Mouse (Mus musculus) CH12.LX (cell line): ENCODE measurements at regions not wholly inside any gene's neighbourhood (a gene's known extent, or its start where the extent isn't known, plus 50 kb on each side); places are given as distances from the start of the nearest gene placed in this dataset.

Experiments
- DNase-seq: peaks from one replicate; pipeline ENCODE4 v3.0.0-alpha.2; 2013; ENCODE audit errors: extremely low read depth
- H3K27ac ChIP-seq: 2 replicates; pipeline ENCODE4 v1.5.1; 2012; ENCODE audit warnings: low read depth, mild to moderate bottlenecking, control low read depth, moderate library complexity; ENCODE audit not compliant: insufficient read depth
- H3K27me3 ChIP-seq: replicated peaks from 2 replicates; pipeline ENCODE3; 2012; ENCODE audit warnings: inconsistent platforms
- H3K36me3 ChIP-seq, 2 experiments: replicated peaks in 1 of 2; 2 replicates each; pipeline versions ENCODE3 to v1.6.1; 2012; ENCODE audit warnings: inconsistent platforms in 1 of 2, low read length in 1 of 2, mild to moderate bottlenecking in 1 of 2, mixed read lengths in 1 of 2, moderate library complexity in 1 of 2; ENCODE audit not compliant: control insufficient read depth in 1 of 2, insufficient read depth in 1 of 2
- H3K4me1 ChIP-seq, 2 experiments: 2 replicates each; pipeline ENCODE4 v1.6.1; 2012; ENCODE audit warnings: inconsistent platforms in 1 of 2, moderate library complexity in 1 of 2; ENCODE audit not compliant: insufficient read depth in 2 of 2, control insufficient read depth in 1 of 2
- H3K4me2 ChIP-seq: 2 replicates; pipeline ENCODE4 v1.6.1; 2012; ENCODE audit warnings: low read depth, mild to moderate bottlenecking, control low read depth; ENCODE audit not compliant: poor library complexity, insufficient read depth, severe bottlenecking
- H3K4me3 ChIP-seq, 3 experiments: fragments of 150-350 bp in 1 of 3; sonication (generic) in 1 of 3; replicated peaks in 1 of 3; 2 replicates each; pipeline versions ENCODE3 to v1.5.1; 2011 to 2012; ENCODE audit warnings: low read depth in 2 of 3, low read length in 2 of 3, mild to moderate bottlenecking in 2 of 3, moderate library complexity in 2 of 3, control low read depth in 1 of 3, improper control_type of control experiment in 1 of 3, inconsistent platforms in 1 of 3, mixed read lengths in 1 of 3; ENCODE audit not compliant: poor library complexity in 1 of 3
- H3K79me2 ChIP-seq: replicated peaks from 2 replicates; pipeline ENCODE4 v1.6.1; 2012; ENCODE audit warnings: mild to moderate bottlenecking, moderate library complexity; ENCODE audit not compliant: control insufficient read depth, poor library complexity, insufficient read depth, severe bottlenecking; ENCODE audit errors: extremely low read depth
- H3K9ac ChIP-seq: 2 replicates; pipeline ENCODE4 v1.6.1; 2012; ENCODE audit warnings: low read depth, mild to moderate bottlenecking, control low read depth, moderate library complexity; ENCODE audit not compliant: insufficient read depth
- H3K9me3 ChIP-seq: replicated peaks from 2 replicates; pipeline ENCODE3; 2012; ENCODE audit warnings: low read length, inconsistent platforms, mixed read lengths
- BHLHE40 ChIP-seq: IDR thresholded peaks from 2 replicates; pipeline ENCODE4 v1.6.1; 2011; ENCODE audit warnings: mild to moderate bottlenecking, low read depth, low read length, improper control_type of control experiment
- CHD1 ChIP-seq: IDR thresholded peaks from 2 replicates; pipeline ENCODE4 v1.6.1; 2012; ENCODE audit warnings: low read depth, low read length, improper control_type of control experiment, inconsistent platforms
- CHD2 ChIP-seq: IDR thresholded peaks from 2 replicates; pipeline ENCODE4 v1.6.1; 2011; ENCODE audit warnings: low read length, improper control_type of control experiment
- E2F4 ChIP-seq: IDR thresholded peaks from 2 replicates; pipeline ENCODE4 v1.6.1; 2011; ENCODE audit warnings: low read depth, low read length, improper control_type of control experiment; ENCODE audit not compliant: insufficient replicate concordance
- EP300 ChIP-seq: IDR thresholded peaks from 2 replicates; pipeline ENCODE4 v1.6.1; 2011; ENCODE audit warnings: low read length, improper control_type of control experiment
- IRF4 ChIP-seq: IDR thresholded peaks from 2 replicates; pipeline ENCODE4 v1.6.1; 2014; ENCODE audit warnings: low read depth, mild to moderate bottlenecking, inconsistent platforms, low read length, improper control_type of control experiment
- JUN ChIP-seq: IDR thresholded peaks from 2 replicates; pipeline ENCODE4 v1.6.1; 2011; ENCODE audit warnings: low read depth, mild to moderate bottlenecking, low read length, improper control_type of control experiment, moderate library complexity; ENCODE audit not compliant: insufficient read depth
- JUND ChIP-seq: conservative IDR thresholded peaks from 2 replicates; pipeline ENCODE4 v1.6.1; 2011; ENCODE audit warnings: low read depth, low read length, improper control_type of control experiment
- MYC ChIP-seq: IDR thresholded peaks from 2 replicates; pipeline ENCODE4 v1.6.1; 2011; ENCODE audit warnings: low read depth, mild to moderate bottlenecking, improper control_type of control experiment, low read length
- NELFE ChIP-seq: IDR thresholded peaks from 2 replicates; pipeline ENCODE4 v1.6.1; 2011; ENCODE audit warnings: low read depth, low read length, improper control_type of control experiment
- SIN3A ChIP-seq: IDR thresholded peaks from 2 replicates; pipeline ENCODE4 v1.6.1; 2012; ENCODE audit warnings: low read length, improper control_type of control experiment, inconsistent platforms
- ZC3H11A ChIP-seq: IDR thresholded peaks from 2 replicates; pipeline ENCODE4 v1.6.1; 2012; ENCODE audit warnings: low read depth, mild to moderate bottlenecking, inconsistent platforms, low read length, improper control_type of control experiment
- ZNF384 ChIP-seq: IDR thresholded peaks from 2 replicates; pipeline ENCODE4 v1.6.1; 2012; ENCODE audit warnings: low read depth, low read length, improper control_type of control experiment, inconsistent platforms
- dilution Hi-C: fragments of 300-500 bp; cut with MboI; formaldehyde crosslinking; loops from 2 replicates; pipeline ENCODE4 v1.14.3; 2020; ENCODE audit warnings: low sequenced_read_pairs; ENCODE audit not compliant: extremely low pct_unique_long_range_greater_than_20kb, extremely low pct_ligation_motif_present
- in situ Hi-C: fragments of 300-500 bp; cut with MboI; formaldehyde crosslinking; loops from 3 replicates; pipeline ENCODE4 v1.14.3; 2019; ENCODE audit warnings: low sequenced_read_pairs, low pct_ligation_motif_present, low pct_unique_long_range_greater_than_20kb, mixed read lengths

GRCm38 (mm10) chr8:103148447-103148846, 363.0 kb upstream of the Cdh11 start:
- Histone ChIP-seq H3K79me2 (no peaks in the 10 kb centered on the region), H3K4me1 (no peaks in the 10 kb centered on the region), H3K9ac (no peak overlapping the region), H3K36me3 (no peaks in the 10 kb centered on the region), H3K27ac (no peak overlapping the region), H3K4me2 (no peak overlapping the region), H3K9me3 (peaks cover 55% of the 10 kb centered on the region), H3K27me3 (no peaks in the 10 kb centered on the region), H3K4me3 (no peak overlapping the region)
- TF ChIP-seq CHD1 (no peak), NELFE (no peak), IRF4 (no peak), ZC3H11A (no peak), MYC (no peak), ZNF384 (no peak), EP300 (no peak), JUN (no peak)
- in situ Hi-C loops (no loop called here), dilution Hi-C loops (no loop called here)
- DNase-seq = no peak

DNA sequence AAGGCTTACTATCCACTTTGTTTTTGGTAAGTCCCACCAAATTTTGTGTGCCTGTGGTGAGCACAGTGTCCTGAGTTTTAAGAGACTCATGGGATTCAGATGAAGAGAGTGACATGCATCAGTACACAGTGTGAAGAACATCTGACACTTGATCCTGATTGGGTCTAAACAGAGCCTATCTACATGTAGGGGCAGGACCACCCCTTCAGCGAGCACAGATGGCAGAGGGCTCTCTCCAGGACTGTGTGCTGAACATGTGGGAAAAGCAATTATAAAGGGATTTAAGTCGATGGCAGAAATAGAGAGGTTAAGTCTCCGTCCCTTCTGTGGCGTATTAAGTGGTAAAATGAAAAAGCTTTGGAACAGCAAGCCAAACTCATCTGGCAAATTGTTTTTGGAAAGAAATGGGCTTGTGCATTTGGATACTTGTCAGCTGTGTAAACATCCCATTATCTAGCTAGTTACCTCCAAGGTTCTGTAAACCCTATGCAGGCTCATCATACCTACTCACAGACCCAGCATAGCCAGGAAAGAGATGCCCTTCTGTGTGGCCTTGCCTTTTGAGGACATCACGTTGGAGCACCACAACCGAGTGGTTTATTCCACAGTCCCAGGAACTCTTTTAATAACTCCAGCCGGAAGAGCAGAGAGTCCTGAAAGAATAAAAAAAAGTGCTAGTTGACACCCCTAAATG, 381.3 kb upstream of the Cdh11 start:
- Histone ChIP-seq H3K36me3 (no peaks in the 10 kb centered on the region), H3K79me2 (no peaks in the 10 kb centered on the region), H3K4me2 (no peak overlapping the region), H3K9me3 (peaks cover 46% of the 10 kb centered on the region), H3K27me3 (no peaks in the 10 kb centered on the region), H3K4me1 (no peaks in the 10 kb centered on the region), H3K9ac (no peak overlapping the region), H3K27ac (no peak overlapping the region), H3K4me3 (no peak overlapping the region)
- no peak for DNase-seq
- TF ChIP-seq SIN3A (no peak), E2F4 (no peak), MYC (no peak), JUND (no peak), NELFE (no peak)
- dilution Hi-C loops = no loop called here
- in situ Hi-C loops = no loop called here

DNA sequence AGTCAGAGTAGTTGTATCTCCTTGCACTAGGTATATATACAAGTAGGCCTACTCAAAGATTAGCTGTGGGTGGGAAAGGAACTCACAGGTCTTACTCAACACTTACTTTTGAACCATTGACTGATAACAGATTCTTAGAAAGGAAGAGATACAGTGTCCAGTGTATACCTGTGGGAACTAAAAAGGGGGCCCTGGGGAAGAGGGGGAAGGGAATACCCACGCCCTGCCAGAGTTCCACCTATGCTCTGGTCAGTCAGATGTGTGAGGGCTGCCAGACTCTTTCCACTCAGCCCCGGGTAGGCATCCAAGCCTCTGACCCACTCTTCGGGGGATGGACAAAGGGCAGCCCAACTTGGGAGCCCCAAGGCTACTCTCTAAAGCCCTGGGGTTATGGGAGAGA, 387.9 kb upstream of the Cdh11 start:
- H3K9ac ChIP-seq = no peak overlapping the region
- H3K4me1 ChIP-seq = no peaks in the 10 kb centered on the region
- no peak for TF ChIP-seq CHD2
- no peak for TF ChIP-seq BHLHE40
- no peak for TF ChIP-seq NELFE
- H3K36me3 ChIP-seq = no peaks in the 10 kb centered on the region
- in situ Hi-C loops (no loop called here), dilution Hi-C loops (no loop called here)
- no peak for DNase-seq
- H3K79me2 ChIP-seq = no peaks in the 10 kb centered on the region
- peaks cover 46% of the 10 kb centered on the region for H3K9me3 ChIP-seq
- no peak overlapping the region for H3K4me3 ChIP-seq
- H3K27me3 ChIP-seq = no peaks in the 10 kb centered on the region
- H3K4me2 ChIP-seq = no peak overlapping the region
- no peak overlapping the region for H3K27ac ChIP-seq
